Comparison of ENCODE assay signal across 9 mouse cellular contexts in the genomic region with DNA sequence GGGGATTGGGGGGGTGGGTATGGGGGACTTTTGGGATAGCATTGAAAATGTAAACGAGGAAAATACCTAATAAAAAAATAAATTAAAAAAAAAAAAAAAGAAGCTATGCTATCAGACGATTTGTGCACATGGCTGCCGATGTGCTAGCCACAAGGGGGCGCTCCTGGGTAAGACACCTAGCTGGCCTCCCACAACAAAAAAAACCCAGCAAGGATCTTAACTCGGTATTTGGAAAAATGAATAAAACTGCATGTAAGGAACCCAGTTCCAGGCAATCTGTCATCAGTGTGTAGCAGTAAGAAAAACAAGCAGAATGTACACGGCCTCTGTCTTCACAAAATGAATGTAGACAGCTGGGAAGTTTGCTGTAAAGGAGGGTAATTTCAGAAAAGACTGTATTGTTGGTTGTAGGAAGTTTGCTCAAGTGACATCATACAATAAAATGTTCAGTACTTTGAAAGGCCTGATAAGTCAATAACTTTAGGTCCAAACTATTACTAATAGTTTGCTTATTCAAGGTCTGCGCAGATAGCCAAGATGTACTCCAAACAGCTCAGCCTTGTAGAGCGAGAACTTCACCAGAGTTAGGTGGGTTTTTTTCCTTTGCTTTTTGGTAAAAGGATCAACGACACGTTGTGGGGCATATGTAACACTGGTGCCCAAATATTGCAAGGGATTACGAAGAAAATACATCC. TPM values are rescaled to one million over a fixed set of nuclear protein-coding genes. Genes with fewer than 3 reads are reported as not detected.
A peak's percentile ranks its signal among the peaks of the same experiment; 100 is the strongest.
DNase-seq lines count a peak whose midpoint lies in the region; ATAC-seq and TF ChIP-seq lines count a peak whose summit lies in the region.
"Had no signal": no experiment of that assay in that cellular context is flagged by ENCODE, and none has a peak within 500 bp of the region (broad histone marks: within the 10 kb centered on the region; RNA-seq: fewer than 3 reads in every experiment).

No protein-coding gene starts in this region.

- no peaks in the 10 kb centered on the region for H3K27me3 ChIP-seq in neural tube, embryonic 15.5 days (replicated peaks)
- H3K27me3 ChIP-seq: liver, embryonic 15.5 days had no signal

- H3K9ac ChIP-seq in neural tube, embryonic 15.5 days (replicated peaks), result no peak overlapping the region
- H3K9ac ChIP-seq: liver, embryonic 15.5 days had no signal

- H3K4me2 ChIP-seq in neural tube, embryonic 15.5 days, result no peak overlapping the region
- H3K4me2 ChIP-seq: liver, embryonic 15.5 days had no signal

- 40% methylated on average over 11 of the region's 11 CpGs for WGBS in neural tube, embryonic 15.5 days
- WGBS in lung, adult 2 months, result 30% methylated on average over 11 of the region's 11 CpGs

- TF ChIP-seq CTCF in lung, adult 2 months (IDR thresholded peaks at IDR 0.05; ENCODE audit: insufficient read depth, low read length), result peak; percentile 84

- no peak overlapping the region for H3K4me3 ChIP-seq in neural tube, embryonic 15.5 days (replicated peaks)
- no peak overlapping the region for H3K4me3 ChIP-seq in lung, adult 2 months (replicated peaks; ENCODE audit: extremely low read depth, low read depth, low read length)
- H3K4me3 ChIP-seq: liver, embryonic 15.5 days had no signal

- H3K36me3 ChIP-seq in neural tube, embryonic 15.5 days, result no peaks in the 10 kb centered on the region
- H3K36me3 ChIP-seq: liver, embryonic 15.5 days had no signal

- TF ChIP-seq POLR2A in lung, adult 2 months (IDR thresholded peaks at IDR 0.05; ENCODE audit: borderline replicate concordance, extremely low read depth, low read depth, low read length), result no peak

- H3K9me3 ChIP-seq in neural tube, embryonic 15.5 days (replicated peaks), result no peaks in the 10 kb centered on the region
- H3K9me3 ChIP-seq: liver, embryonic 15.5 days had no signal

- H3K4me1 ChIP-seq in neural tube, embryonic 15.5 days, result no peaks in the 10 kb centered on the region
- H3K4me1 ChIP-seq in lung, adult 2 months (ENCODE audit: control insufficient read depth, insufficient read depth, low read length), result no peaks in the 10 kb centered on the region

- no peak for ATAC-seq in neural tube, embryonic 15.5 days (ENCODE audit: low FRiP score)
- peak; percentile 83 for ATAC-seq in frontal cortex, adult (ENCODE audit: low TSS enrichment)

- peak; percentile 78 for DNase-seq in neural tube, embryonic 10.5 days (ENCODE audit: extremely low spot score, low spot score)
- DNase-seq in c-Kit-positive CD71-positive TER-119-negative erythroid progenitor cells, embryonic 14.5 days (ENCODE audit: low read depth), result peak; percentile 58
- DNase-seq in kidney, postnatal 25 days, result peak; percentile 80 to 92
- DNase-seq in lung, adult 2 months, result peak; percentile 69
- DNase-seq in right cerebral cortex, adult 2 months (ENCODE audit: low spot score in 2 of 2), result peak; percentile 83 to 84
- peak; percentile 84 for DNase-seq in urinary bladder, postnatal 14 days (ENCODE audit: low spot score)

- no peak overlapping the region for H3K27ac ChIP-seq in neural tube, embryonic 15.5 days (replicated peaks)
- H3K27ac ChIP-seq: liver, embryonic 15.5 days had no signal

RNA-seq across cellular contexts. Expression of gene Fbp1, which starts 31.7 kb away (rescaled TPM):
- 0.29 and 14.1 TPM in 2 replicates for polyA plus RNA-seq in neural tube, embryonic 15.5 days (2015; fragmentation: Nextera tagmentation; extraction: Ambion mirVana)
- 1.1 and 2.1 TPM in 2 replicates for polyA plus RNA-seq in lung, adult 2 months (2012; rRNA removed)

RNA-seq across cellular contexts. Expression of gene 2010111I01Rik, which starts 44.9 kb away (rescaled TPM):
- polyA plus RNA-seq in neural tube, embryonic 15.5 days (2015; fragmentation: Nextera tagmentation; extraction: Ambion mirVana), result 36.1 and 55.1 TPM in 2 replicates
- 95.4 and 143 TPM in 2 replicates for polyA plus RNA-seq in lung, adult 2 months (2012; rRNA removed)
